Mouse (Mus musculus) ovary, postnatal 10 days (tissue): ENCODE data around the gene Zfp462.
"Not testable (repeated sequence)": the region's sequence is repeated elsewhere in the genome, so short reads cannot be mapped to it uniquely, and the experiment has no call there.

Experiments used
- DNase-seq: peaks from one replicate; pipeline ENCODE4 v3.0.0; 2022; ENCODE audit warnings: low spot score

Zfp462 gene

DNA sequence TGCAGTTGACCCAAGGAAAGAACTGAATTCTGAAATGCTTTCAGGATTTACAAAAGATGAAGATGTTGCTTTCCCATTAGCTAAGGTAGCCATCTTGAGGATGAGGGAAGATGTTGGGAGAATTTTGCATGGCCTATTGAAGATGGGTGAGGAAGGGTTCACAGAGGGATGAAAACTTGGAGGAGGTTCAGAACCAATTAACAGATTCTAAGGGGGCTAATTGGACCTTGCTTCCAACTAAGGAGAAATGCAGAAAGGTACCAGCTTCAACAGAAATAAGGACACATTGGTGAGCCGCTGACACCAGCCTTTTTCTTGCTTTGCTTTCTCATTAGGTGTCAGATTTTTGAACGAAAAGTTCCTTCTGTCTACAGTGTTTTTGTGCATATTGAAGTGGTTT, 6.0 kb downstream of the Zfp462 start:
- DNase-seq, result no peak

DNA sequence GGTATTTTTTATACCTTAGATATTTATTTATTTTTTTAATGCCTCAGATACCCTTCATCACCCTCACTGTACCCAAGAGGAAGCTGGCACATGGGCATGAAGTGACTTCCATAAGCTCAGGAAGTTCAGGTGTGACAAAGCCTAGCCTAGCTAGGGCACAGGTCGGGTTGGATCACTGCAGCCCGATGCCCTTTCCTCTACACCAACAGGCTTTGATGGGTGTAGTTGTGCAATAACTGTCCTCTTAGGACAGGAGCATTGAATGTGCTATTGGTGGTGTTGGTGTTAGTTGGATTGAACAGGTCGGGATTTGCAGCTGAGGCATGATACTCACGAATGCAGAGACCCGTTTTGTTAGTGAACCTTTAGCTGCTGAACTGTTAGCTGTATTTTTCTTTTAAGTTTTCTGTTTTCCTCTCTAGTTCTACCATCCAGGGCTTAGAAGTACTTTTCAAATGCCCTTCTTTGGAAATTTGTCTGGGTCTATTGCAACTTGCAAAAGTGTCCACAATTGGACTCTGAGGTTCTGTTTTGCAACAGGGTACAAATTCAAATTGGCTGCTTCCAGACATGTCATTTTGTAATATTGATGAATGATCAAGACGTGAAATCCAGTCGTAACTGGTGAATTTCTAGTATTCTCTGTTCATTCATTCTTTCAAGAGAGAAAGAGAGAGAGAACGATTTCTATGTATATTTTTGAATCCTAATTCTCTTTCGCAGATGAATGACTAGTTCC, 9.0 kb downstream of the Zfp462 start:
- DNase-seq, result no peak

DNA sequence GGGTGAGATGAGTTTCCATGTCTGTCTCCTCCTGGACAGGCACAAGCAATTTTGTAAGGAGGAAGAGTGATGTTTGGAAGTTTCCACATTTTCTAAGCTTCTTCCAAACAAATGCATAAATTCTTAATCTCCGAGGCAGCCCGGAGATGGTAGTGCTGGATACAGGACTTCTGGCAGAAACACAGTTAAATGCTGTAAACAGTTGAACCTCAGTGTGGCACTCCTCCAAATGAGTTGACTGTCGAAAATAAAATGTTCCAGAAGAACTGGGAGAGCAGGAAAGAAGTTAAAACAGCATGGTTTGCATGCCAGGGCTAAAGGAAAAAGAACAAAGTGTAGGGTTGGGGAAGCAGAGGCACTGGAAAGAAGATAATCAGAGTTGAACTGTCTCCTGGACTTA, 9.6 kb downstream of the Zfp462 start:
- DNase-seq, result no peak

DNA sequence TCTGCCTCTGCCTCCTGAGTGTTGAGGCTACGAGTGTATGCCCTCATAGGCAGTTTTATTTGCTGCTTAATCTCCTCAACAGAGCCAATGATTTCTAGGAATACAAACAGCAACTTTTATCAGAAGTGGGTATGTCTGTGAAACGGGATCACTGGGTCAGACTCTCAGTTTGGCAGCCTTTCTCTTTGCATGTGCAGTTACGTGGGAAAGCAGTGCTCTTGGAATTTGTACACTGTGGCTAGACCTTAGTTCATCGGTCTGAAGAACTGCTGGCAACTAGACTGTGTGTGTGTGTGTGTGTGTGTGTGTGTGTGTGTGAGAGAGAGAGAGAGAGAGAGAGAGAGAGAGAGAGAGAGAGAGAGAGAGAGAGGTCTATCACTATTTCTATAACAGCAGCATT, 15.9 kb downstream of the Zfp462 start:
- DNase-seq, result no peak

DNA sequence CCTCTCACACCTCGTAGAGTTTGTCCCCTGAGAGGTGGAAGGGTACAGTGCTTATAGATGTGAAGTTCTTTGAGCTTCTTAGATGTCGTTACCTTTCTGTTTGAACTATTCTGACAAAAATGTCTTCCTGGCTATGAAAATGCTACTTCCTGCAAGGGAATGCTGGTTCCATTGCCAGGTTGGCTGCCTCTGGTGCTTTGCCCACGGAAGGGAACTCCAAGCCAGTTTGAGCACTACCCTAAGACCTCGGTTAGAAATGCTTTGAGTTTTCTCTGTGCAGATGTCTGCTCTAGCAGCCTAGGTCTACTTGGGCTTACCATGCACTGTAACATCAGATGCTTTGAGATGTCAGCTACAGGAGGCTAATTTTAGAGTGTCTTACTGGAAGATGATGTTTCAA, 17.3 kb downstream of the Zfp462 start:
- DNase-seq, result no peak

GRCm38 (mm10) chr4:54963551-54963950, 18.7 kb downstream of the Zfp462 start:
- DNase-seq, result no peak

- DNase-seq, result no peak
These were observed 20.4 kb downstream of the Zfp462 start for GRCm38 (mm10) chr4:54965169-54965695.

DNA sequence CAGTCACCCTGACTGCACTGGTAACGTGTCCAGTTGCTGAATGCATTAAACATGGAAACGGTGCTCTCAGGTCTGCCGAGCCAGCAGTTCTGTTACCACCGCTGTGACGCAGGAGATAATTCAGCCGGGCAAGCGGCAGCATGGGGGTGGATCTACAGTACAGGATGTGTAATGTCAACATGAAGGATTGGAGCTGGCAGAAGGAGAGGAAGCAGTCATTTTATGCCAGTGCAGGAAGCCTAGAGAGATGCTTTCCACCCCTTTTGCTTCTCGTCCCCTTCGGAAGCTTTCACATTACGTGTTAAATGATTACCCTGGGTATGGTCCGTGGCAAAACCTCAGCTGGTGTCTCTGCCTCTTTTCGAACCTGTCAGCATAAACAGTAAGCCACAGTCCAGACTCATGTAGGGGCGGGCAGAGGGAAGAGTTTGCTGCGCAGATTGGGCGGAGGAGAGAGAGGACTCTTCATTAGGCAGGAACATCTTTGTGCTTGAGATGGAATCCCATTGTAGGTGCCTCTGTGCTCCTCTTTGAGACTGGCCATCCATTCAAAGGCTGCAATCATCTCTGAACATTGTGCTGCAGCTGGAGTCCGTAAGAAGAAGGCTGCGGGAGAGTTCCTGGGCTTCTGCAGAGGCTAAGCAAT, 21.4 kb downstream of the Zfp462 start:
- DNase-seq, result no peak

- DNase-seq, result no peak
These were observed 22.3 kb downstream of the Zfp462 start for GRCm38 (mm10) chr4:54967166-54967565.

- DNase-seq, result no peak
These were observed 22.9 kb downstream of the Zfp462 start for GRCm38 (mm10) chr4:54967721-54968120.

DNA sequence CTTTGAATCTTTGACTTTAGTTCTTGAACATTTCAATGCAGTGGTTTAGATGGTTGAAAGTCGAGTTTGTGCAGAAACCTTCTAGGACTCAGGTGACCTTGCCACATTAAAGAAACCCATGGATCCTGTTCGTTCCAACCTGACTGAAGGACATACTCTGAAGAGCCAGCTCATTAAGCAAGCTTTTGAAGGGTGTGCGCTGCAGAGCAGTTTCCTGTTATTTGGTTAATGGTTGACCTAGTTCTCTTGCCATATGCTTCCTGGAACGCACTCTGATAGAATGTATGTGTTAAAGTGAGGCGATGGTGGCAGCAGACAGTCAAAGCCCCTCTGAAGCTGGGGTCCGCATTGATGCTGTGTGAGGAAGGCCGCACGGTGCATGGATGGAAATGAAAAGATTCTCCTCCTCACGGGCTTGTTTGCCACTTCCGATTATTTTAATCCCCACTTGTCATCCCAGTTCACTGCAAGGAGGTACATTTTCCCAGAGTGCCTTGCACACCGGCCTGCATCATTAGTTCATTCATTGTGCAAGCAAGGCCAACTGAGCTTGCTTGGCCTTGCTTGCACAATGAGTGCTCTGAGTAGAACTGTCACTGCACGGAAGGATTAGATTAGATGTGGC, 24.9 kb downstream of the Zfp462 start:
- no peak for DNase-seq

DNA sequence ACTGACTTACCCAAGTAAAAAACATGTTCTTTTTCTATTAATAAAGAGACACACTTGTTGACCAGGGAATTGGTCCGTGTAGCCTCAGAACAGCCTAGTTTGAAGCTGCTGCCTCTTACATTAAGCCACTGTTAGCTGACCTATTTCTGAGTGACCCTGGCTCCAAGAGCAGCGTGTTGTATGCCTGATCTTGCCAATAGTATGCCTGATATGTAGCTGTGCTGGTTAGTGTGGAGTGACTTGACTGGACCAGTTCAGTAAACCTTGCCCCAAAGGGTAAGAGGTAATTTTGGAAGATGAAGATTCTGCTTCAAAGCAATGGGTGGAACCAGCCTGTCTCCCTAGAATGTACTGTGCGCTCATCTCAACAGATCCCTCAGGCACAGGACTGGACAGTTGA, 26.5 kb downstream of the Zfp462 start:
- no peak for DNase-seq

DNA sequence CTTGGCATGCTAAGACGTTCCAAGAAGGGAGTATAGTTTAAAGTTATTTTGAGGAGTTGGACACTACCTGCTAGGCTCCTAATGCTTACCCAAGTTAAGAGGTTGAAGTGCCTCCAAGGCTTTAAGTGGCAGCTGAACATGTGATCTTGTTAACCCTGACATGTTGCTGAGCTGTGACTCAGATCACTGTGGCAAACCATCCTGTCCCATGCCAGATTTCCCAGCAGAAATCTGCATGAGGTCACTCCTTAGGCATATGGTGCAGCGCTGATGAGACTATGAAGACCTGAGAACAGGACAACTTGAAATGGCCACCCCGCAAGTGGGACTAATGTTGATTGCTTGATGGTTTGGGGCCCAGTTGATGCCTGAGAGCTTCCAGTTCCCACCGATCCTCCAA, 27.2 kb downstream of the Zfp462 start:
- DNase-seq, result no peak

GRCm38 (mm10) chr4:54972827-54973560, 28.1 kb downstream of the Zfp462 start:
- no peak for DNase-seq

GRCm38 (mm10) chr4:54979771-54980472, 35.1 kb downstream of the Zfp462 start:
- DNase-seq, result no peak

DNA sequence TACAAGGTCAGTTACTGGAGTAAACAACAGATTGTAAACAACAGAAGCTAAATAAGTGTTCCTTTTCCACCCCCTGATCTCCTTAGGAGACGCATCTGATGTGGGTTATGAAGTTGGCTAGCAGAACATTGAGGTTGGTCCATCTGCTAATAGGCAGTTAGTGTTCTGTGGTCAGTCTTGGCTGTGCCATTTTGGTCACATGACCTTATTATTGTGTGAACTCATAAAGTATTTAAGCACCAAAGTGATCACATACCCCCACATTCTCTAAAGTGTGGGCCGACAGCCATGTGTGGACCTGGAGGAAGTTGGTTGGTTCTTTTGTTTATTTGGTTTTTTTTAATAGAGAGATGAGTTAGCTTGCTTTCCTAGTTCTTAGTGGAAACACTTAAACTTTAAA, 39.7 kb downstream of the Zfp462 start:
- DNase-seq, result no peak

GRCm38 (mm10) chr4:54986671-54987070, 41.8 kb downstream of the Zfp462 start:
- DNase-seq, result no peak

DNA sequence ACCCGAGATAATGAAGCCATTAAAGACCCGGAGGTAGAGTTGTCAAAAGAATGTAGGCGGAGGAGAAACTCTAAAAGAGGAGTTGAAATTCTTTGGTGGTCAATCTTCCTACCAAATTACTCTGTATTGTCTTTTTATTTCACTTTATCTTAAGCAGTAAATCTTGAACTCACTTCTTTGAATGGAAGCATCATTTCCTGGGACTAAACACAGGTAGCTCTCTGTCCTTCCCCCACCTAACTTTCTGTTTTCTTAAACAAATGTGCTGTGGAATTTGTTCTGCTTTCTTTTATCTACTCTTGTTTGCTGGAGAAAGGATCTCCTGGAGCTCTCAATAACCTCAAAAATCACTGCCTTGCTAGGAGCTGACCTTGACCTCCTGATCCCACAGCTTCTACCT, 42.4 kb downstream of the Zfp462 start:
- DNase-seq, result no peak

DNA sequence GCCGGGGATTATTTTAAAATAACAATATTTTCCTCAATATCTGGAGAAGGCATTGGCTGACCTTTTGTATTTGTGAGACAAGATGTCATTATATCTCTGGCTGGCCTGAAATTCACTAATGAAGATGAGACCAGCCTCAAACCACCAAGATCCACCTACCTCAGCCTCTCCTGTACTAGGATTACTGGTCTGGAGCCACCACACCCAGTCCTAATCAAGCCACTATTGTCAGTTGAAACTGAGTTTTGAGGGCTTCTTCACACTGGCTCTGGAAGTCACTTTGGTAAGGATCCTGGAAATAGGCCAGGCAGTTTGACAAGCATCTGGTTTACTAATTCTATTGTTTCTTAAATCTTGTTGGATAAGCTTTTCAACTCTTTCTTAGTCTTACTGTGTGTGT, 43.1 kb downstream of the Zfp462 start:
- DNase-seq, result no peak

DNA sequence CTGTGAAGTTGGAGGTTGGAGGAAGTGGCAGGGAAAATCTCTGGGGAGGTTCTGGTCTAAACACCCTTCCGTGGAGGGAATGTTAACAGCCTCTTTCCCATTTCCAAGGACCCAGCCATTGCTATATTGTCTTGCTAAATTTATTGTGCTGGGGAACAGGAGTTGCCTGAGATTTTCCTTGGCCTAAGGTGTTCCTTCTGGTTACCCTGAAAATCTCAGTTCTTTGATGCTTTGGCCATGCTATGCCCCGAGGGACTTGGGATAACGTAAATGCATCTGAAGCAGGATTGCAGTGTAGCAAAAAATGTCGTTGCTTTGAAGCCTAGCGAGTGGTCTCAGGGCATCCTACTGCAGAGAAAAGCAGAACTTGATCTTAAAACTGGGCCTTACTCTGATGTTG, 47.1 kb downstream of the Zfp462 start:
- no peak for DNase-seq

GRCm38 (mm10) chr4:54993001-54993400, 48.2 kb downstream of the Zfp462 start:
- DNase-seq, result not testable (repeated sequence)

DNA sequence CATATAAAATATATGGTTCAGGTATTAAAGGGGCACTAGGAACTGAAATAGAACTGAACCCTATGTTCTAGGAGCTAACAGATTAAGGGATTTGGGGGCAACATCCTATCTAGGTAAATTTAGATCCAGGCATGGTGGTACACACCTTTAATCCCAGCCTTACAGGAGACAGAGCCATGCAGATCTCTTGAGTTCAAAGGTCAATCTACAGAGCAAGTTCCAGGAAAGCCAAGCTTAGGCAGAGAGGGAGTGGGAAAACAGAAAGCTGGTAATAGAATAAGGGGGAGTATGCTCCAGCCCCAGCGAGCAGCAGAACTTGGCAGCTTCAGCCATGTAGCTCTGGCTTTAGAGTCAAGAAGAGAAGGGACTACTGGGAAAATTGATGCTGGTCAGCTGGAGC, 50.4 kb downstream of the Zfp462 start:
- no peak for DNase-seq
